ENCODE assay signal across 31 mouse cellular contexts in the genomic region with DNA sequence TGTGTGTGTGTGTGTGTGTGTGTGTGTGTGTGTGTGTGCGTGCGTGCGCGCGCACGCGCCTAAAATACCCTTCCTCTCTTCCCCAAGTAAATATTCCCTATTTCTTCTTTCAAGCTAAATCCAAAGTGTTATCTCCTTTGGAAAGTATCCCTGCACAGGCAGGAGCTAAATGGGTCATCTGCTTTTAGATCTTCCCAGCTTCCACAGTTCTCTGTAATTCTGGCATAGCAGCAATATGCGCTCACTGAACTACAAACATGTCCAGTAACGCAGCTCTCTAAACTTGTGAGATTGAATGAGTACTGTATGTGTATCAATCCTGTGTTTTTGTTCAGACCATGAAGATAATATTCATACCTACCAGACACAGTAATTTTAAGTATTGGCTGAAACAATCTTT.
"Had no signal": no experiment of that assay in that cellular context is flagged by ENCODE, and none has a peak within 500 bp of the region (broad histone marks: within the 10 kb centered on the region; RNA-seq: fewer than 3 reads in every experiment).

No protein-coding gene starts in this region.

- H3K27ac ChIP-seq: limb, embryonic 10.5 days; limb, embryonic 12.5 days; limb, embryonic 13.5 days; limb, embryonic 15.5 days; liver, embryonic 12.5 days; liver, embryonic 13.5 days; liver, embryonic 14.5 days; liver, embryonic 15.5 days; lung, embryonic 15.5 days; macrophage; midbrain, embryonic 10.5 days; midbrain, embryonic 12.5 days; midbrain, embryonic 15.5 days had no signal

- ATAC-seq: liver, embryonic 12.5 days; liver, postnatal 0 days; lung, postnatal 0 days; midbrain, embryonic 15.5 days; midbrain, embryonic 16.5 days had no signal

- DNase-seq: left cerebral cortex, postnatal 4 days; liver; liver, embryonic 13.5 days; liver, postnatal 0 days; lung, adult 18-20 months; lung, adult 2 months; lung, embryonic 14.5 days; lung, postnatal 10 days; lung, postnatal 14 days; lung, postnatal 36 days; lung, postnatal 4 days; midbrain, embryonic 14.5 days had no signal

- H3K9me3 ChIP-seq: limb, embryonic 10.5 days; limb, embryonic 12.5 days; limb, embryonic 13.5 days; limb, embryonic 15.5 days; liver, embryonic 12.5 days; liver, embryonic 13.5 days; liver, embryonic 15.5 days; lung, embryonic 15.5 days; megakaryocyte, embryonic 14.5 days; midbrain, embryonic 10.5 days; midbrain, embryonic 12.5 days; midbrain, embryonic 15.5 days had no signal

- H3K4me2 ChIP-seq: limb, embryonic 12.5 days; limb, embryonic 13.5 days; limb, embryonic 15.5 days; liver, embryonic 11.5 days; liver, embryonic 12.5 days; liver, embryonic 13.5 days; liver, embryonic 15.5 days; lung, embryonic 14.5 days; lung, embryonic 15.5 days; midbrain, embryonic 11.5 days; midbrain, embryonic 12.5 days; midbrain, embryonic 15.5 days had no signal

- H3K36me3 ChIP-seq: limb, embryonic 10.5 days; limb, embryonic 12.5 days; limb, embryonic 13.5 days; limb, embryonic 15.5 days; liver, embryonic 12.5 days; liver, embryonic 13.5 days; liver, embryonic 15.5 days; lung, embryonic 15.5 days; midbrain, embryonic 10.5 days; midbrain, embryonic 12.5 days; midbrain, embryonic 15.5 days had no signal

- H3K4me3 ChIP-seq: left cerebral cortex, adult 2 months; limb, embryonic 10.5 days; limb, embryonic 12.5 days; limb, embryonic 13.5 days; limb, embryonic 15.5 days; liver, embryonic 12.5 days; liver, embryonic 13.5 days; liver, embryonic 15.5 days; lung, embryonic 15.5 days; megakaryocyte, embryonic 14.5 days; midbrain, embryonic 10.5 days; midbrain, embryonic 12.5 days; midbrain, embryonic 15.5 days; myocyte had no signal

- H3K9ac ChIP-seq: limb, embryonic 12.5 days; limb, embryonic 13.5 days; limb, embryonic 15.5 days; liver, embryonic 12.5 days; liver, embryonic 13.5 days; liver, embryonic 14.5 days; liver, embryonic 15.5 days; liver, postnatal 0 days; lung, embryonic 14.5 days; lung, embryonic 15.5 days; midbrain, embryonic 12.5 days; midbrain, embryonic 15.5 days had no signal

- H3K4me1 ChIP-seq: limb, embryonic 10.5 days; limb, embryonic 12.5 days; limb, embryonic 13.5 days; limb, embryonic 15.5 days; liver, embryonic 12.5 days; liver, embryonic 13.5 days; liver, embryonic 15.5 days; midbrain, embryonic 15.5 days had no signal

- H3K27me3 ChIP-seq: limb, embryonic 12.5 days; limb, embryonic 13.5 days; limb, embryonic 15.5 days; liver, embryonic 12.5 days; liver, embryonic 13.5 days; liver, embryonic 15.5 days; lung, embryonic 15.5 days; midbrain, embryonic 12.5 days; midbrain, embryonic 15.5 days had no signal
